Mouse (Mus musculus): ENCODE measurements at regions not wholly inside any gene's neighbourhood (a gene's known extent, or its start where the extent isn't known, plus 50 kb on each side); places are given as distances from the start of the nearest gene placed in this dataset.
"Not testable (repeated sequence)": the region's sequence is repeated elsewhere in the genome, so short reads cannot be mapped to it uniquely, and the experiment has no call there.

GRCm38 (mm10) chr5:26622116-26622515 lies 194.9 kb upstream of the Dpp6 start:
- no peak overlapping the region for H3K27ac ChIP-seq
- H3K4me3 ChIP-seq: no peak overlapping the region
- no peak for TF ChIP-seq CTCF (conservative IDR thresholded peaks at IDR 0.05)
- no peak for DNase-seq (ENCODE audit: low spot score in 2 of 2)

- Histone ChIP-seq H3K27ac (no peak overlapping the region), H3K4me3 (no peak overlapping the region)
- TF ChIP-seq CTCF (conservative IDR thresholded peaks at IDR 0.05): no peak
- DNase-seq (ENCODE audit: low spot score in 2 of 2): no peak
Observed at GRCm38 (mm10) chr5:26671478-26671877, 145.5 kb upstream of the Dpp6 start.

GRCm38 (mm10) chr5:26689775-26690174 lies 127.2 kb upstream of the Dpp6 start:
- Histone ChIP-seq H3K4me3 (no peak overlapping the region), H3K27ac (no peak overlapping the region)
- no peak for DNase-seq (ENCODE audit: low spot score in 2 of 2)
- no peak for TF ChIP-seq CTCF (conservative IDR thresholded peaks at IDR 0.05)

GRCm38 (mm10) chr5:26691121-26691520 lies 125.9 kb upstream of the Dpp6 start:
- 0 out of 2 replicates have a peak, but pooled peaks have one; percentile 29 for TF ChIP-seq CTCF (conservative IDR thresholded peaks at IDR 0.05)
- DNase-seq (ENCODE audit: low spot score in 2 of 2): no peak
- Histone ChIP-seq H3K27ac (no peak overlapping the region), H3K4me3 (no peak overlapping the region)

- DNase-seq (ENCODE audit: low spot score in 2 of 2): no peak
- H3K4me3 ChIP-seq: no peak overlapping the region
- no peak overlapping the region for H3K27ac ChIP-seq
- no peak for TF ChIP-seq CTCF (conservative IDR thresholded peaks at IDR 0.05)
Observed at GRCm38 (mm10) chr5:26692013-26692412, 125.0 kb upstream of the Dpp6 start.

- not testable (repeated sequence) for DNase-seq (ENCODE audit: low spot score in 2 of 2); H3K4me3 ChIP-seq; H3K27ac ChIP-seq
Observed at GRCm38 (mm10) chr5:26703621-26704020, 113.4 kb upstream of the Dpp6 start.

GRCm38 (mm10) chr5:26707661-26708060 lies 109.3 kb upstream of the Dpp6 start:
- peak; percentile 13 to 26 for DNase-seq (ENCODE audit: low spot score in 2 of 2)
- no peak for TF ChIP-seq CTCF (conservative IDR thresholded peaks at IDR 0.05)
- no peak overlapping the region for H3K27ac ChIP-seq
- H3K4me3 ChIP-seq: no peak overlapping the region

- Histone ChIP-seq H3K4me3 (no peak overlapping the region), H3K27ac (no peak overlapping the region)
- no peak for TF ChIP-seq CTCF (conservative IDR thresholded peaks at IDR 0.05)
- DNase-seq (ENCODE audit: low spot score in 2 of 2): no peak
Observed at GRCm38 (mm10) chr5:26724491-26724890, 92.5 kb upstream of the Dpp6 start.

GRCm38 (mm10) chr5:26725953-26726352 lies 91.0 kb upstream of the Dpp6 start:
- Histone ChIP-seq H3K27ac (no peak overlapping the region), H3K4me3 (no peak overlapping the region)
- TF ChIP-seq CTCF (conservative IDR thresholded peaks at IDR 0.05): no peak
- no peak for DNase-seq (ENCODE audit: low spot score in 2 of 2)

GRCm38 (mm10) chr5:26751196-26751595 lies 65.8 kb upstream of the Dpp6 start:
- DNase-seq (ENCODE audit: low spot score in 2 of 2); H3K27ac ChIP-seq; H3K4me3 ChIP-seq: not testable (repeated sequence)

- not testable (repeated sequence) for H3K4me3 ChIP-seq; H3K27ac ChIP-seq; DNase-seq (ENCODE audit: low spot score in 2 of 2)
Observed at GRCm38 (mm10) chr5:26751601-26752305, 65.2 kb upstream of the Dpp6 start.

GRCm38 (mm10) chr5:26754129-26754528 lies 62.9 kb upstream of the Dpp6 start:
- H3K27ac ChIP-seq; DNase-seq (ENCODE audit: low spot score in 2 of 2): not testable (repeated sequence)

More at GRCm38 (mm10) chr5:26754129-26754528, 62.9 kb upstream of the Dpp6 start:
- H3K4me3 ChIP-seq: not testable (repeated sequence)

All from layer of hippocampus, adult 2 months (tissue).